Mouse (Mus musculus): ENCODE measurements around the gene Gtpbp4. TPM values are rescaled to one million over a fixed set of nuclear protein-coding genes. Genes with fewer than 3 reads are reported as not detected.

The Gtpbp4 gene
- total RNA-seq, 2 experiments from 2014 or later = 42.7 to 43.5 TPM

Small RNAs within 50 kb of the gene (microRNA-seq; reads per million reads assigned to microRNA genes)
- not detected for gene Gm22750

Other genes starting within 250 kb of the Gtpbp4 start
- 10 to 100 TPM; 25.6 to 30.0 TPM for gene Wdr37, start 124.2 kb downstream of the Gtpbp4 start, total RNA-seq (2021)
- gene Idi1, start 110.6 kb downstream of the Gtpbp4 start, total RNA-seq (2021) = 10 to 100 TPM; 20.8 to 22.1 TPM
- gene Gm9745, start 47.9 kb downstream of the Gtpbp4 start, total RNA-seq (2021) = not detected
- gene Idi2, start 43.2 kb downstream of the Gtpbp4 start, total RNA-seq (2021) = not detected
- gene Larp4b, start 97.8 kb upstream of the Gtpbp4 start, total RNA-seq (2021) = 10 to 100 TPM; 78.7 to 86.5 TPM

Measured in gastrocnemius, postnatal 4 days (tissue).